Mouse (Mus musculus): Measurements from ENCODE around the gene Serinc5.
"Not testable (repeated sequence)": the region's sequence is repeated elsewhere in the genome, so short reads cannot be mapped to it uniquely, and the experiment has no call there.

Serinc5 gene

DNA sequence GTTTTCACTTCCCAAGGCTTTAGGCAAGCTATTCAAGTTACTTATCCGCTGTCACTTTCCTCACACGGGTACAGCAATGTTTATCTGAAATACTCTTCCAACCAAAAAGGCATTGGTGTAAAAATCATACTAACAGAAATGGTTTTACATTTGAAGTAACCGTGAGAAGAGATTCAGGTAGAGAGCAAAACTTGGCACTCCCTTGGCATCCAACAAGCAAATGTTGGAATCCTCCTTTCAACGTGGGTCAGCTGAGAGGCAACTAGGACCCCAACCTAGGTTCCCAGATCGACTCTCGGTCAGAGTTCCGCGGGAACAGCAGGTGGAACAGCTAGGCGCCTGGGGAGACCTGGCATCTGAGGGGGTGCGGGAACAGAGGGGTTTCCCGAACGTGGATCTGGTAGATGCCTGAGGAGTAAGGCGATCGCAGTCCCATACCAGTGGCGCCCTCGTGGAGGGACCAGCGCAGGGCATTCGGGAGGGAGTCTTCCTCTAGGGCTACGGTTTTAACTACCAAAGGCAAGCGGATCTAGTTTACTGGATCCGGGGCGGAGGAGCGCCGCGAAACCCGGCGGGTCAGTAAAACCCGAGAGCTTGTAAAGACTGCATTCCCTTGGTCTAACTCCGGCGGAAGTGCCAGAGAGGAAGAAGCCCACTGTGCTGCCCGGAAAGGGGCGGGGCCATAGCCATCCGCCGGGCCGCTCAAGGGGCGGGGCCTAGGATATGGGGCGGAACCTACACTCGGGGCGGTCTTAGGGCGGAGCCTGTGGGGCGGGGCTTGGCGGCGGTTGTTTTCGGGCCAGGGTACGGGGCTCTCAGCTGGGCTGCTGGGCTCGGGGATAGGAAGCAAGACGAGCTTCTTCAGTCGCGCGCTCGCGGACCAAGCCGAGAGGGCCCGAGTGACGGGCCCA, at the start of gene Serinc5:
Gene Serinc5 (plus strand): TSS at position 781 of the 911 bp plus-strand sequence.
- in situ Hi-C loops (cut with MseI, MboI): no loop called here

DNA sequence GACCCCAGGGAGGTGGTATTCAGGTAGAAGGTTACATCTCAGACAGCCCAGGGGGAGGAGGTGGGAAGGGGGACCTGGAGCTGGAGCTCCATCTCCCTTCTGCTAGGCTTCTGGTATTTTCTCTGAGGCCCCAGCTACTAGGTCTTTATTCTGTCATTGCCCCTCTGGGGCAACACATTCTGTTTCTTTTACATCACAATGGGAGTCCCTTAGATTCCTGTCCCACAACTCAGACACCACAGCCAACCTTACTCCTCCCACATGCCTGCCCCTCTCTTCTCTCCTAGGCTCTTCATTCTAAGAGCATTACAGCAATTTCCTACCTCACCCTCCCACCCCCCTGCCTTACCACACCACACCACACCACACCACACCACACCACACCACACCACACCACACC, 34.8 kb upstream of the Serinc5 start, which contains the start of gene Spz1:
Gene Spz1 (minus strand): TSS at position 101 of the 400 bp plus-strand sequence.
- in situ Hi-C loops (cut with MseI, MboI): no loop called here

DNA sequence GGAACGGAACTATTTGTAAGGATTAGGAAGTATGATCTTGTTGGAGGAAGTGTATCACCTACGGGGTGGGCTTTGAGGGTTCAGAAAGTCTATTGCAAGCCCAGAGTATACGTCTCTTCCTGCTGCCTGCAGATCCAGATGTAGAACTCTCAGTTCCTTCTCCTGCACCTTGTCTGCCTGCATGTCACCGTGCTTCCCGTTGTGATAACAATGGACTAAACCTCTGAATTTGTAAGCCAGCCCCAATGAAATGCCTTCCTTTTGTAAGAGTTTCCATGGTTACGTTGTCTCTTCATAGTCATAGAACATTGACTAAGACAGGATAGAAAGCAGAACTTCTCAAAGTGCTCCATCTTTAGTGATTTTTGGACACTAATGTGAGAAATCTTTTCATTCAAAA, 34.2 kb upstream of the Serinc5 start:
- in situ Hi-C loops (cut with MseI, MboI): no loop called here

DNA sequence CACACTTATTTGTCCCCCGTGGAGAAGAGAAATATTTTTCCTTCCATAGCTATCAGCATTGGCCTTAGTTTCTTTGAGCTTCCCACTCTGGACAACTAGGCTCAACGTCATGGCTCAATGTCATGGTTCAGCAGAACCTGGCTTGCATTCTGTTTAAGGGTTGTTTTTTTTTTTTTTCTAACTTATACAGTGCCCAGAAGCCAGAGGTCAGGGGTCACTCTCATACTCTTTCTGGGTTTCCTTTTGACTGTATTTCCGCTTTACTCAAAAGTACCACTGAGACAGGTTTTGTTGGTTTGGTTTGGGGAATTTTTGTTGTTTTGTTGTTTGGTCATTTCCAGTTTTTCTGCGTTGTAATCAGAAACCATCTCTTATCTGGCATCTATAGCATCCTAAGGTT, 32.7 kb upstream of the Serinc5 start:
- in situ Hi-C loops (cut with MseI, MboI): no loop called here

DNA sequence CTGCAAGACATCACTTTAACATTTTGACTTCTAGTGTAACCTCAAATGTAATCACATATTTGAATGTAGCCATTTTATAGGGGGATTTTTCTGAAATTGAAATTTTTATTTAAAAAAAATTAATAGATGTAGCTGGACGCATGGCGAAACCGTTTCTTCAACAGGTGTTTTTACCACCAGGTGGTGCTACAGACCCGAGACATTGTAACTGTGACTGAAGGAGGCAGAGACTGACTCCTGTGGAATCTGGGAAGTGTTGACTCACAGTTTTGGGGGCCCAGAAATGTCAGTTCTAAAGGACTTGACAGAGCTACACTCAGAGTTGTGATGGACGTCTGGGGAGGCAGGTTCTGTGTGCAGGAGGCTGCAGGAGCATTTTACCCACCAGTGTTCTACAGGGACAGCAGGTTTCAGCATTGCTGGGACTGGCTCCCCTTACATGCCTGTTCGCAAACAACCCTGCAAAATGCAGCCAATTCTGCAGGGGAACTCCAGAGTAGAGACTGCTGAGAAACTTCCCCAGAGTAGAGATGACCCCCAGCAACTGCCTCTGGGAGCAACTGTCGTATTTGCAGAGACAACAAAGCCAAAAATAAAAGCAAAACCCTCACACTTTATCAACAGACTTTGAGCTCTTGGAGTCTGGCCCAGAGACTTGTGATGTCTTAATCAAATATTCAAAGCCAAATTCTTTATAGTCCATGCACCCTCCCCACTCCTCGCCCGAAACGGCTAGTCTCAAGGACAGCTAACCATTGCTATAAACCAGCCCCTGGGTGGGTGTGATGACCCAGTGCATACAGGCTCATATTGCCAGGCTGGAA, 30.5 kb upstream of the Serinc5 start:
- in situ Hi-C loops (cut with MseI, MboI): loop anchor here in 1 of 2 experiments (5.0 kb wide), 1 partner anchor 157 kb away; no protein-coding TSS in a partner anchor

DNA sequence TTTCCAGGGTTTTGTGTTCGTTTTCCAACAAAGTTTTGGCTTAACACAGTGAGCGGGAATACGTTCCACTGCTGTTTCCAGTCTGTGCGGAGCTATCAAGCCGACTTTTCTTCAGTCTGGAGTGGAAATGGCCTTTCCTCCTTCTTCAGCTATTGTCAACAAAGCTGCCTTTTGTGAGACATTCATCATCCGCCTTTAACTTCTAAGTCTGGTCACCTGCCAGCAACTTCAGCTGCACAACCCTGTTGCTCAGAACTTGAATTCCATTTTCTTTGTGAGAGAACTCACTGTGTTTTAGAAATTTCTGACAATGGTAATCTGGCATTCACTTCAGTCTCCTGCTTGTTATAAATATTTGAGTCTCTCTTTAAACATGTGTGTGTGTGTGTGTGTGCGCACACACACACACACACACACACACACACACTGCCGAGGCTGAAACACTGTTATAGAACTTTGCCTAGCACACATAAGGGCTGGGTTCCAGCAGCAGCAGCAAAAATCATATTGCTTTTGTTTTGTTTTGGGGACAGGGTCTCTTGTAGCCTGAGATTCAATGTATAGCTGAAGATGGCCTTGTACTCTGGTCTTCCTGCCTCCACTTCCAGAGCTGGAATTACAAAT, 26.7 kb upstream of the Serinc5 start:
- in situ Hi-C loops (cut with MseI, MboI): loop anchor here in 1 of 2 experiments (5.0 kb wide), 1 partner anchor 153 kb away; no protein-coding TSS in a partner anchor

DNA sequence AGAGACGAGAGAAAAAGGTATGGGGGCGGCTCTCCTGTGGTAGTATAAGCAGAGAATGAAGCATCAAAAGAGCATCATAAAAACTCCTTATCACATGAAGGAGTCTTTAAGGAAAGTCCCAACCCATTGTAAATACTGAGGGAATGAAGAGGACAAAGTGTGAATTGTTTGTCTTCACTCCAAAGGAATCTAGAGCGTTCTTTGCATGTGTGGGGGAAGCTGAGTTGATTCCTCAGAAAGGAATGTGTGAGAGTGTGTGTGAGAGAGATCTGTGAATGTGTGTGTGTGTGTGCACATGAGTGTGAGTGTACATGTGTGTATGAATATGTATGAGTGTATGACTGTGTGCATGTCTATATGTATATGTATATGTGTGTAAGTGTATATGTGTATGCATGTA, 22.2 kb upstream of the Serinc5 start:
- in situ Hi-C loops (cut with MseI, MboI): loop anchor here in 1 of 2 experiments (5.0 kb wide), 1 partner anchor 149 kb away; no protein-coding TSS in a partner anchor

DNA sequence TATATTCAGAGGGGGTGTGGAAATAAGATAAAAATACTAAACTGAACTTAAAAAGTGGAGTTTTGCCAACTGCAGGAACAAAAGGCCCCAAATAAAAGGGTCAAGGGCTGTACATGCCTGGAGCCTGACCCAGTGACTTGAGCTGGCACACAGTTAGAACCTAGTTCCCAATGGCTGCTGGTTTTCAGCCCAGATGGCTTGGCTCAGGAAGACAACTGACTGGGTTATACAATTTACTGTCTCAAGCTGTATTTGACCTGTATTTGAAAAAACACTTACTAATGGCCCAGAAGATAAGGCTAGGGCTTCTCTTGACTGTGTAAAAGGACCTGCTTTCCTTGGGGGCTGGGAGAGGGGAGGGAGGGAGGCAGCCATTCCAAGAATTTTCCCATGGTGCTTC, 21.6 kb upstream of the Serinc5 start:
- in situ Hi-C loops (cut with MseI, MboI): loop anchor here in 1 of 2 experiments (5.0 kb wide), 1 partner anchor 148 kb away; no protein-coding TSS in a partner anchor

DNA sequence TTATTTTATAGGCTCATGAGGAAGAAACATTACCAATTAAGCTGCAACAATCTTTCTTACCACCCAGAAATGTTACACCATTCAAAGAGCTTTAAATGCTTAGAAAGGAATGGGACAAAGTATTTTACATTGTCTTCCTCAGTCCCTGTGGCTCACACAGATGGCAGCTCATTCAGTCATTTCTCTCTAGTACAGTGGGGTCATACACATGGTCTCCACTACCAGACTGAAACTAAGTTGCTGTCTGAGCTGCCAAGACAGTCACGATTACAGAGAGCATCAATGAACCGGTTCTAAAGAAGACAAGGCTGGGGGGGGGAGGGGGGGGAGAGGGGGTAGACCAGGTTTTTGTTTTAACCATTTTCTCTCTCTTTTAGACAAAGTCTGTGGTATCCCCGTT, 19.7 kb upstream of the Serinc5 start:
- in situ Hi-C loops (cut with MseI, MboI): loop anchor here in 1 of 2 experiments (5.0 kb wide), 1 partner anchor 36 kb away; no protein-coding TSS in a partner anchor

DNA sequence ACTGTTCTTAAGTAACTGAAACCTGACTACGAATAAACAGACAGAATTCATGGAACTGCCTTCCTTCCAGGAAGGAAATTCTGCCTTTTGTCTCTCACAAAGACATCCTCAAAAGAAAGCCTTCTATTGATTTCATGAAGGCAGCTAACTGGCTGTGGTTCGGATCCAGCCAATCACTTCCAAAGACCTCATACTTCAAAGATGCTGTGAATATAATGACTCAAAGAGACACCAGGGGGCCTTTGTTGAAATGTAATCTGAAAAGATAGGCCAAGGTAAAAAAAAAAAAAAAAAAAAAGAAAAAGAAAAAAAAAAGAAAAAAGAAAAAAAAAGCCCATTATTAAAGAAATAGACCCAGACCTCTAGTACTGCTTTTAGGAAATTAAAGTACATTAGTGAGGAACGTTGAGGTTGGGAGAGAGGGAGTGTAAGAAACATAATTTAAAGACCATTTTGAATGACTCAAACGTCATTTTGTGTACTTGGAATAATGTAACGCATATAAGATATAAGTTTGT, 18.6 kb upstream of the Serinc5 start:
- in situ Hi-C loops (cut with MseI, MboI): loop anchor here in 1 of 2 experiments (5.0 kb wide), 1 partner anchor 35 kb away; no protein-coding TSS in a partner anchor

DNA sequence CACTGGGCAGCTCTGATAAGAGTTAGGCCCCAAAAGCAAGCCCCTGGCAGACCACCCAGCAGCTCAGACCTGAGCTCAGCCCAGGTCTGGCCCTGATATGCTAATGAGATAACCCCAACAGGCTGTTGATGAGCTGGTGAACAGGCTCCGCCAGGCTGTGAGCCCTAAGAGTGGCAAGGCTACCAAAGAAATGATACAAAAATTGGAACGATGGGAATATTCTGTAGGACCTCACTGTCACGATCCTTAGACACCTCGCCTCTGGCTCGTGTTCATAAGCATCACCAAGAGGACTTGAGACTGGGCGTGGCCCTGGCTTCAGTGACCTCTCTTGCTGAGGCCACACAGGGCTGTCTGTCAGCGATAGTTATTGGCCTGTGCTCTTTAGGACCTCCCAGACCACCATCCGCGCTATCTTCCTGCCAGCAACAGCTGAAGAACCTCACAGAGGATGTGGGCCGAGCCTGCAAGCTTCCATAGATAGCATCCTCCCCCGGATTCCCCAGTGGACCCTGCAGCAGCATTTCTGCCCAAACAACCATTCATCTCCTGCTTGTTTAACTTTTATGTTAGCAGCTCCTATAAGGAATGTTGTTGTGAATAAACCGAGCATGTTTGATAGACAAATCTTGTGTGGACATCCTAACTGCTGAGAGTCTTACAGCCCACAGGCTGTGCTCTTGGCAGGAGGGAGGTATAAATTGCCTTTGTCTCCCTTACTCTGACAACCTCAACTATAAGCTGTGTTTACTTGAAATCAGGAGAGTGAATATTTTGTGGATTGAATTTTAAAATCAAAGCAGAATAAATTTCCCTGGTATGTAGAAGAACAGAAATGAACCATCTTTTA, 17.9 kb upstream of the Serinc5 start:
- in situ Hi-C loops (cut with MseI, MboI): loop anchor here in 1 of 2 experiments (5.0 kb wide), 1 partner anchor 34 kb away; no protein-coding TSS in a partner anchor

DNA sequence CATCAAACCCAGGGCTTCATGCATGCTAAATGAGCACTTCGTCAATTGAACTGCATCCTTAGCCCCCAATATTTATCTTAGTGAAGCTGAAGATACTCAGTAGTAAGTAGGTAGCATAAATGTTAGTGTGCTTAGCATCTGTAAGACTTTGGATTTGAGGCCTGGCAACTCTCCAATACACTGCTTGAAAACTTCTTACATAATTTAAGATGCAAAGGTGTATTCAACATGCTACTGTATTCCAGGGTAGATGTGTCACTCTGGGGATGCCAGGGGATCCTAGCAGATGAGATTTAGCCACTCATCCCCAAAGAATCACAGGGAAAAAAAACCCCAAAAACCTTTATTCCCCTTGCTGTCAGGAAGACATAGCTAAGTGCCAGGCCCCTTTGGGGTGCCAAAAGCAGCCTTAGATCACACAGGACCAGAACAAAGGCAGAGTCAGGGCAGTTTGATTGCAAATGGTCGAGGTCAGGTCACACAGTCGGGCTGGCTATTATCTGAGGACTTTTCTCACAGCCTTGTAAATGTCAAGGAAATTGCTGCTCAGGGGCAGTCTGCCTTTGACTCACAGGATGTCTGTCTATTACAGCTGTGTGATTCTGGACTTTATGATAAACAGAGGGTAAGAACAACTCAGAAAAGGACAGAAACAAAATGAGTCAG, 17.0 kb upstream of the Serinc5 start:
- in situ Hi-C loops (cut with MseI, MboI): loop anchor here in 1 of 2 experiments (5.0 kb wide), 1 partner anchor 33 kb away; no protein-coding TSS in a partner anchor

DNA sequence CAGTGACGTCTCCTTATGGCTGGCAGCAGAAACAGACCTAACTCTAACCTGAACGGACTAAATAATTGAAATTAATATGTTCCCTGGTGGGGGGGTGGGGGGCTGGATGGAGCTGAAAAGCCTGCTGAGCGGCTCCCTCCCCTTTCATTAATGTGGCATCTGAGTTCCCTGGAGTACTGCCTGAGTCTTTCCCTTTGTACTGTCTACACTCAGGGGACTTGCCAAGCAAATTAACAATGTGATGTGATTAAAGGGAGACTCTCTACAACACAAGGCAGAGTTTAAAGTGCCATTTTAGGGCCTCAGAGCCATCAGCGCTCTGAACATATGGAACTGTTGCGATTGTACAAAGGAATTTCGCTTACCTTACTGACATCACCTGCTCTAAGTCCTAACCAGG, 16.4 kb upstream of the Serinc5 start:
- in situ Hi-C loops (cut with MseI, MboI): loop anchor here in 1 of 2 experiments (5.0 kb wide), 1 partner anchor 33 kb away; no protein-coding TSS in a partner anchor

DNA sequence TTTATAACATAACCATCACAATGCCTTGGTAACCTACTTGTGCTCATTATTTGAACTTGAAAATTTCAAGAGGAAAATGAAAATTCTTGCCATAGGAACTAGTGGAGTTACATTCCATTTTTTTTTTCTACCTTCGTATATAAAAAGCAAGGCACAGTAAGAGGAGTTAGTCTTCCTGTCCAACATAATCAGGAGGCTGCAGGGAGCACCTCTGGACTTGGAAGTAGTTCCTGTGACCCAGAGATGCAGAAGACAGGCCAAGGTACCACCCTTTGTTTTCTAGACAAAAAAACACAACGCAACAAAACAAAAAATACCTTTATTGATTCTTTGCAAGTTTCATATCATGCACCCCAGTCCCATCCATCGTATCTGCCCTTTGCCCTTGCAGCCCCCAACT, 16.0 kb upstream of the Serinc5 start:
- in situ Hi-C loops (cut with MseI, MboI): loop anchor here in 1 of 2 experiments (5.0 kb wide), 1 partner anchor 32 kb away; no protein-coding TSS in a partner anchor

DNA sequence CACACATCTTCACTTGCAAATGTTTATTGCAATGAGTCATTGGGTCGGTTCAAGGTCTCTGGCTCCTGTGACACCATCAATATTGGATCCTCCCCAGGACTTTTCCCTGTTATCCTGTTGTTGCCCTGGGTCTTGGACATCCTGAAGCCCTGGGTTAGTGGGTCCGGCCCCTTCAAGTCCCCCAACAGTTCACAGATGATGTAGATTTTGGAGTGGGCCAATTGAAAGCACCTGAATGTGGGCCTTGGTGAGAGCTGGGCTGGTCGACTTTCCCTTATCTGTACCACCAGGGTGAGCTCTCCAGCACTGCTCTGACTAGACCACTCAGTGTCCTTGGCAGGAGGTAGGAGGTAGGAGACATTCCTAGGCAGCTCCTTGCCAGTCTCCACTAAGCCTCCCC, 15.5 kb upstream of the Serinc5 start:
- in situ Hi-C loops (cut with MseI, MboI): no loop called here

DNA sequence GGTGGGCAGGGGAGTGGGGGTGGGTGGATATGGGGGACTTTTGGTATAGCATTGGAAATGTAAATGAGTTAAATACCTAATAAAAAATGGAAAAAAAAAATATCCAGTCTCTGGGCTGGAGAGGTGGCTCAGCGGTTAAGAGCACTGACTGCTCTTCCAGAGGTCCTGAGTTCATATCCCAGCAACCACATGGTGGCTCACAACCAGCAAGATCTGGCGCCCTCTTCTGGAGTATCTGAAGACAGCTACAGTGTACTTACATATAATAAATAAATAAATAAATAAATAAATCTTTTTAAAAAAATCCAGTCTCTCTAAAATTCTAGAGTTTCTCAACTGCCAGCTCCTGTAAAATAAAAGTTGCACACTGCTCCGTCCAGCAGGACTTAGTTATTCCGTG, 5.6 kb upstream of the Serinc5 start:
- in situ Hi-C loops (cut with MseI, MboI): not testable (repeated sequence)

DNA sequence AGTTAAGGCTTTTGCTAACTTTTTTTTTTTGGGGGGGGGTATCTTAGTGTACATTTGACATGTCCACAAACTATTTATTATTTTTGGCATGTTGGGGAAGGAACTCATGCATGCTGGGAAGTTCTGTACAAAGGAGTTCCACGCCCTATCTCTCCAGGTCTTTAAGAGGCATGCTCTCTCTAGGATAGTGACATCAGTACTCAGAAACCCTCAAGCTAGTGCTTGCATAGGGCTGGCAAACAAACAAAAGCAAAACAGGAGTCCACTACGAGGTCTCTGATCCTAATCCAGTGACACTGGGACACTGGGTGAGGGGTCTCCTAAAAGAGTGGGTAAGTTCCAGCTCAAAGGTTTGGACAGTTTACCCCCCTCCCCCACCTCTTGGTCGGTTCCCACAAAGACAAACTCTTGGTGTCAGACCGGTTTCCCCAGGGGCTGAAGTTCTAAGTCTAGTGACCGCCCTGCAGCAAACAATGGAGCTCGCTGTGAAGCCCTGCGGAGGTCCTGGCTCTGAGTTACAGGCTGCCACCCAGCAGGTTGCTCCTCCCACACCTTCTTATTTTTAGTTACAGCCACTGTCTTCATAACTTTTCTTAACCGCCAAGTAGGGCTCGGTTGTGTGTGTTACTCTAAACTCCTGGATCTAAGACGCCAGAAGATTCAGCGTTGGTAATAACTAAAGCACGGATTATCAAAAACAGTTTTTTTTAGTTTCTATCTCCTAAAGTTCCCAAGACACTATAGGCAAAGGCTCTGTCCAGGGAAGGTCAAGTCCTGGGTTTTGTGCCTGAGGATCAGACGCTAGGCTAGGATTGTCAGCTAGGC, 1.2 kb upstream of the Serinc5 start:
- in situ Hi-C loops (cut with MseI, MboI): no loop called here

DNA sequence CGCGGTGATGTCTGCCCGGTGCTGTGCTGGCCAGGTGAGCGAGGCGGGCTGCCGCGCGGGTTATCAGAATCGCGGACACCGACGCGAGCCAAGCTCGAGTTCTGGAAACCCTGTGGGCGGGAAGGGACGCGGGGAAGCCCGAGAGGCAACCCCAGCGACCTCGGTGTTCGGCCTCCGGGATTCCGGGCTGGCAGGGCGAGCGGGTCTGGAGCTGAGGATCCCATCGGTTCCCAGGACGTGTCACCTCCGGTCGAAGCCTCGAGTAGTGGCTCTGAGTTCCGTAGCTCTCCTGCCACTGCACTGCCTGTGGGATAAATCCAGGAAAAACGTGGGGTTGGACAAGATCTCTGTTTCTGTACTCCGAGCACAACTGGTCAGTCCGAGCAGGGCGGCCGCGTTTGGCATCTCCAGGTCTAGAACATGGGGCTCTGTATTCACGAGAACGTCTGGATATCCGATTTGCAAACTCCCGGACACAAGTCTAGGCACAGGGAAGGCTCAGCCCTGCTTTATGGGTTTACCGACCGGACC, 428 bp downstream of the Serinc5 start:
- in situ Hi-C loops (cut with MseI, MboI): no loop called here
